Mouse (Mus musculus) frontal cortex, adult (tissue): ENCODE measurements at regions not wholly inside any gene's neighbourhood (a gene's known extent, or its start where the extent isn't known, plus 50 kb on each side); places are given as distances from the start of the nearest gene placed in this dataset.

Source experiments
- ATAC-seq: cut with Nextera tagmentation; 2 replicates; pipeline ENCODE4 v1.9.2; 2017; ENCODE audit warnings: mild to moderate bottlenecking, moderate library complexity, mixed read lengths; ENCODE audit not compliant: low TSS enrichment

DNA sequence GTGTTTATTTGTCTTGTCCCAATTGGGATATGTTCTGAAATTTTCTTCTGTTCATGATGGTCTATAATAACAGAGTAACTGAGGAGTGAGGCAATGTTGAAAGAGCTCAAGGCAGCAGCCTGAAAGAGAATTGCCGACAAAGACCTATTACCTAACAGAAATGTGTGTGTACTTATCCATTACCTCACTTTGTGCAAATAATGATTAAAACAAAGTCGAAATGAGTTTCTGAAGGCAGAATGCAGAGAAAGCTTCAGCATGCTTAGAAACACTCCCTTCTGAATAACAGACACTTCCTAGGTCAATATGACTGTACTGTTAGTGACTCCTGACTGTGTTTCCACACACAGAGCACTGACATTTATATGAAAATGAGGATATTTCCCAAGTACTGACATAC, 63.0 kb downstream of the Kbtbd8 start:
- ATAC-seq: no peak

DNA sequence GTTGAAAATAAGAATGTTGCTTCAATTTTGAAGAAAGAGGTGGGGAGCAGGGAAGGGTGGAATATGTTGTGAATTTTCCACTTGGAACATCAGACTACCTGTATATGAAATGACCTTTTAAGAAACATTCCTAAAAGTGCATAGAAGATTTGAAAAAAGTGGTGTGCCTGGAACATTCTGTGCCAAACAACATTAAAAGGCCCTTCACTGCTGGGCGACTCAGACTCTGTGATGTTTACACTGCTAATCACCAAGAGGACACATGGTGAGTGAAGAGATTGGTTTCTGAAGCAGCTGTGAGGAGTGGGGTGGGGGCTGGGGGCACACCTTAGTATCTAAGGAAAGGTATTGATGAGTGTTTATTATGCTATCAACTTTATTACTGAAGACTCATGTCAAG, 65.2 kb downstream of the Kbtbd8 start:
- no peak for ATAC-seq

DNA sequence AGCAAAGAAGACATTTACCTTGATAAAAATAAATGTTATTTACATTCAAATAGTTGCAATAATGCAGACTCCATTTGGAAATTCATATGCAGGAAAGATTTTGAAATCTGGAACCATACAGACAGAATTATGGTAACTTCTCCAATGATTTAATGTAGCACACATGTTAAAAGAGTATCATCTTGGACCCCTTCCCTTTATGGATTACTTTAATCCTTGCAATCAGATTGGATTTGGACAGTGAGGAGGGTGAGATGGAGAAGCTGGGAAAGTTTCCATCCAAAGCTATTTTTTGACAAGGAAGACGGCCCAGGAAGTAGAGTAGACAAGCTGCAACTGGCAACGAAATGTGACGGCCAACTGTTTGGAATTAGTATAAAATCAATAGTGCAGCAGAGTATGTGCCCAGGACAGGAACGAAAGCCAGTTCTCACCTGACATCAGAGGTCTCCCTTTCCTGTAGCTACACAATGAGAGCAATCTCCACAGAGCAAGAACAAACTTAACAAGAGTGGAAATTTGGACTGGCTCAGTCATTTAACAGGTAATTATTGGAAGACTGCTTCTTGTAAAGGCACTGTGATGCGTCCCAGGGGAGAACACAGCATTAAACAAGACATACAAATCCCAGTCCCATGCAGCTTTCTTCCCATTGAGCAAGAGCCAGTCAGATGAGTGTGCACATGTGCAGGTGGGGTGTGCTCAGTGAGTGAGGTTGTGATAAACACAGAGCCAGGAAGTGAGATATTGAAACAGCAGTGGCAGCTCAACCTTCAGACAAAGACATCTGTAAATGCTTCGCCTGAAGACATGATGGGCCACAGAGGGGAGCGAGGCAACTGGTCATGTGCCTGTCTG, 68.3 kb downstream of the Kbtbd8 start:
- no peak for ATAC-seq

DNA sequence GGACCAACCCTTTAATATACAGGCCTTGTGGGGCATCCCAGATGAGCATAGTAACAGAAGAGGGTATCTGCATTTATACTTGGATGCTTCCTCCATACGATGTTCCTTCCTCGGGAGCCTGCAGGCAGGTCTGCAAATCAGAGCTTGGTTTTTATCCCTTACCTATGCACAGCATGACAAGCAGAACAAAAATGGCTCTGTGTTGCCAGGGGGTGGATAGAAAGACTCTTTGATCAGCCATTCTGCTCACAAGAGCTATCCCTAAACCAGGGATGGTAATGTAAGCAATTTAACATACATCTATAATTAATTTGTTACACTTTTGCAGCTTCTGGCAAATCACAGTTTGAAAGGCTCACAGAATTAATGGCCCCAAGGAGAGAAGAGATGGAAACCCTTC, 79.6 kb downstream of the Kbtbd8 start:
- no peak for ATAC-seq

DNA sequence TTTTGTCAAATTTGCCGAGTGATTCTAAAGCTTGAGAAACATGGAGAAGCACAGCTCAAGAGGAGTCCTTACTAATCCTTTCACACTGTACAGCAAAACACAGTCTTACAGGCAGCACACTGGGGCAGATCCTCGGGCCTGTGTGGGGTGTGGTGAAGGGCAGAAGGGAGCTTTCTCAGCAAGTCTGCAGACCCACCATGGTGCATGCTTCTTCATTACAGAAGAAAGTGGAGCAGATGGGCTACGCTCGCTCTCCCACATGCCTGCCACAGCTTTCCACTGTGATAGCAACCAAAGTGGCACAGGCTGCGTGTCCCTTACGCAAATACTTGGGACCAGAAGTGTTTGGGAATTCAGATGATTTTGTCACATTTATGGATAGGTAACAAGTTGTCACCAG, 81.6 kb downstream of the Kbtbd8 start:
- ATAC-seq: peak; percentile 91

DNA sequence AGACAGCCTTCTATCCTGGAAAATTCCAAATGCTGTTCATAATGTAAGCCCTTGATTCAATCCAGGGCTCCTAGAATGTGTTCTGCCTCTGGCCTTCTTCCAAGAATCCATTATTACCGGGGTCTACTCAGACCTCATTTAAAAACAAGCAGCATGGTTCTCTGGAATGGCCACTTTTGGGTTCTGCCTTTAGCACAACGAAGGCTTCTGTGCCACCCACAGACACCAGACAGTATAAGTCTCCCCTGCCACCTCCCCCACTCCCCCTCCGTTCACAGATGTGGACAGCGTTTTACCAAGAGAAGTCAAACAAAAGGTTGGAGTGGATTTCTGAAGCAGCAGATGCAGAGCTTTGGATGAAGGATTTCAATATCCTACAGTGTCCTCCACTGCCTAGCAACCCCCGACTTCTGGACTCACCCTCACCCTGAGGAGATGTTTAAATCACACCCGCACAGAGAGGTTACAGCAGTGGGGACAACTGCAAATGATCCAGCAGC, 85.3 kb downstream of the Kbtbd8 start:
- peak; percentile 44; the same call in 1 of the 2 replicates for ATAC-seq

DNA sequence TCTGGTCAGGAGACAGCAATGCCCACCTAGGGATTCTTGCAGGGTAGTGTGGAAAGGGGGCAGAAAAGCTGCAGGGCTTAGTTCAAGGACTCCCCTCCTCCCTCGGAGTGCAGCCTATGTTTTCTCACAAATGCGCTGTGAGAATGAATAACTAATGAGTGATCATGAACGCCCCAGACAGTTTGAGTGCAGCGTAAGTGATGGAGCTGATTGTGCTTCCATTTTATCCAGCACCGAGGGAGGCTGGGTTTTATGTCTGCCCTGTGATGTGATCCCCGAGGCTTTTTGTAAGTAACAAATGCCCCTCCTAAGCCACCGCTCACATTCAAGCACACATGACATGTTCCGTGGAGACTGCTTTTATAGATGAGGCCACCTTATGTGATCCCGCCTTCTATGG, 85.9 kb downstream of the Kbtbd8 start:
- no peak for ATAC-seq

DNA sequence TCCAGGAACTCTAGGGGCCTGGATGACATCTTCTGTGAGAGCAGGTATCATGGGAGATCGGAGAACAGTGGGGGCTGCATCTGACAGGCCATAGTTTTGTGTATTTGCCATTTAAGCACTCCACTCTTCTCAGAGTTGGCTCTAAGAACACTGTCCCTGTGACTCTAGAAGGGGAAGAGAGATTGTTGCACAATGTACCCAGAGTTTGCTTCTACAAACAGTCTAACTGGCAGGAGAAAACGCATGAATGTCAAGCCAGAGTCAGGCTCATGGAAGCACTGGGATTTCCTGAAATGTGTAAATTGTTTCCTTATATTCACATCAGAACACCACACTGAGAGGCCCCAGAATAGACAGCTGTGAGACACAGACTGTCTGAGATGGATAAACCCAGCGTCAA, 87.2 kb downstream of the Kbtbd8 start:
- peak; percentile 13; the same call in 1 of the 2 replicates for ATAC-seq

DNA sequence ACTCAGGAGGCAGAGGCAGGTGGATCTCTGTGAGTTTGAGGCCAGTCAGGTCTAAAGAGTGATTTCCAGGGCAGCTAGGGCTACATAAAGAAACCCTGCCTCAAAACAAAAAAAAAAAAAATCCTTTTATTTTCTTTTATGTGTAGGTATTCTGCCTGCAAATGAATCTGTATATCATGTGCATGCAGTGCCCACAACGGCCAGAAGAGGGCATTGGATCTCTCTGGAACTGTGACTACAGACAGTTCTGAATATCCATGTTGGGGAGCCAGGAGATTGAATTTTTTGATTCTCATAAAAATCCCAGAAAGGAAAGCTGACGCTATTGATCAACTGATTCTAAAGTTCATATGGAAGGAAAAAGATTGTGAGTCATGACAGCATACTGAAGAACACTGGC, 90.0 kb downstream of the Kbtbd8 start:
- ATAC-seq: 0 out of 2 replicates have a peak, but pooled peaks have one; percentile 47

DNA sequence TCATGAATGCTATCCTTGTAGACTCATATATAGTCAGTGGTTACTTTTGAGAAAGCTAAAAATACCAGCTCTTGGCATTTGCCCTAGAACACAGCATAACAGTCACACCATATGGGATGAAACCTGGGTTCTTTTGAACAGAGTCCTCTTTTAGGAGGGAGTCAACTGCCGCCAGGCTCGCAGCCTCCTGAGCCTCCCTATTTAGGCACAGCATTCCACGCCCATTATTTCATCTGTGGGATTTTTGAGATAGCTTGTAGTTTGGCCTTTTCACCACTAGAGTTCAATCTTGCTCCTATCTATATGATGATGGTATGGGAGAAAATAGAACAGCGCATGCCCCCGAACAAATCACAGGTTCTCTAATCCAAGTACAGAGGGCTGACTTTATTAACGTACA, 100.4 kb downstream of the Kbtbd8 start:
- peak; percentile 95 for ATAC-seq

DNA sequence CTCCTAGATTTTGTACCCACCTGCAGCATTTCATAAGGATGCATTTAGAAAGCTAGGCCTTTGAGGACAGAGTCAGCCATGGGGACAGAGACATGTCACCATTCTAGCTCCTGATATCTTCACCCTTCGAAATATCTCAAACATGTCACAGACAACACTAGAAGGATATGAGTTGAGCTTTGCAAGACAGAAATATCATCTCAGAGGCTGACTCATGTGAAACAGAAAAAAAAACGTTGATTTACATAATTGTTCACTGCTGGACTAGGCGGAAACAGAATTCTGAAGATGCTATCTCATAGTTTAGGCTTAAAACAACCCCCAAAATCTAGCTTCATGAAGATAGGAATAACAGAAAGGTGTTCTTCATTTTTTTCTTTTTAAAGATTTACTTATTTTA, 101.8 kb downstream of the Kbtbd8 start:
- ATAC-seq: peak; percentile 55

DNA sequence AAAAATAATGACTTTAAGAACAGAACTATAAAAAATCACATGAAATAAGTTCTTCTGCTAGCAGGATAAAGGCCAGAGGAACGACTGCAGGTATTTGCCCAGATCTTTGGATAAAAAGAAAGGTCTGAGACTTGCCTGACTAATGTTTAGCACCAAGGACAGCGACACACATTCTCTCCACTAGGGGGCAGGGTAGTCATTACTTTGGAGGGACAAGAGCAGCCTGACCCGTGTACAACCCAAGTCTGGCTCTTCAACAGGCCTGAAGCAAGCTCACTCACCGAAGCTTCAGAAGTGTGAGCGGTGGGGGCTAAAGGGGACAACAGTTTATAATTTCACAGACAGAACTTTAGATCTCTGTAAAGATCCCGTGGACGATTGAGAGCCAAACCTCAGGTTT, 98.4 kb upstream of the Gm10234 start:
- ATAC-seq: peak; percentile 85

DNA sequence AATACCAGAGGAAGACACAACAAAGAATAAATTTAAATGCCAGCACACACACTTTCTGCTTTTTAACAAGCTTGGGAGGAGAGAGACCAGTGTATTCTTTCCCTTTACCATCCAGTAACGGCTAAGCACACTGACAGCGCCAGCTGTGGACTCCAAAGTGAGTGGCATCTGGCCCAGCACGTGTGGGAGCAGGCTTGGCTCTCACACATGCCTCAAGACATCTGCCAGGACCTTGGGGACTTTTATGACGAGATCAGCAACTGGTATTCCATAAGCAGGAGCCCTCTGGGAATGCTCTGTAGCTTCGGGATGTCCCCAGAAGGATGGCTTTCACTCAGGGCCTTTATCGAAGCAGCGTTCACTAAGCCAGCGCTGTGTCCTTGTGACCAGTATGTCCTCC, 92.0 kb upstream of the Gm10234 start:
- ATAC-seq: no peak

DNA sequence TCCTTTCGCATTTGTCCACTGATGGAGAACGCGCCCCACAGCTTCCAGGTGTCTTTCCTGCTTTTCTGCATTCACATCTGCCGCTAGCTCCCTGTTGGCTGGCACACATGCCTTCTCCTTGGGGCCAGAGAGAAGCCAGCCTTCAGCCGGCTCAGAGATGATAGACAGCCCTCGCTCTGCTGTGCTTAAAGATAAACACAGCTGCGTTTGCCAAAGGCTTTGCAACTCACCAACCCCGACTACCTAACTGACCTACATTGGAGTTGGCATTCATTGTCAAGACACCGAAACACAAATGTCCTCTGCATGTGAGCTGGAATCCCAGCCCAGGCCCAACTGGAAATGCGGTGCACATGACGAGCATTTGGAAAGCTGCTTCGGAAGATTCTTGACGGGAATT, 87.2 kb upstream of the Gm10234 start:
- peak; percentile 57; the same call in 1 of the 2 replicates for ATAC-seq

DNA sequence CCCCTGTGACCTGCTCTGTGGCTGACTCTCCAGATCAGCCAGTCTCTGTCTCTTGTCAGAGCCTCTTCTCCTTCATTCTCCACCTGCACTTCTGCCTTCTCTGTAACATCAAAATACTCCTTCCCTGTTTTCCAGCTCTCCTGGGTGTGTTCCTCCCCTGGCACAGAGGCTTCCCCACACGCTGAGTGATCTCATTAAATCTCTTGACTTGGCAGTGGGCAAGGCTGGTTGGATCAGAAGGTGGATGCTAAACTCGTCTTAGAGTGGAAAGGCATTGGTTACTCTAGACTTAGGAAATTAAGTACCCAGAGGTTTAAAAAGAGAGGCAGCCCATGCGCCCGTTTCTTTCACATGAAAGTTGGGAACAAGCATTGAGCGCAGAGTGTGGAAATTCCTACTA, 78.3 kb upstream of the Gm10234 start:
- peak; percentile 95 for ATAC-seq

DNA sequence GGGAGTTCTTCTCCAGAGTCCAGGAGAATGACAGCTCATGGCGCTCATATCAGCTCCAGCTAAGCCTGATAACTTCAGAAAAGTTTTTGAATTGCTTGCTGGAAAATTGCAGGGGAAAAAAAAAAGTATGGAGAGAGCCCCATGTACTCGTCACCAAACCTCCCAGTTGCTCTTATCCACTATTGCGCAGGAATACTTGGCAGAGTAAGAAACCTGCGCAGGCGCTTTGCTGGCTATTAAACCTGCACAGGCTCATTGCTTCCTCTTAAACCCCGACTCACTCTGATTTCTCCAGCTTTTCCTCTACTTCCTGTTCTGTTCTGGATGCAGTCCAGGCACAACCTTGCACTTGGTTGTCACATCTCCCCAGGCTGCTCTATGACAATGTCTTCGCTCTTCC, 77.0 kb upstream of the Gm10234 start:
- no peak for ATAC-seq

DNA sequence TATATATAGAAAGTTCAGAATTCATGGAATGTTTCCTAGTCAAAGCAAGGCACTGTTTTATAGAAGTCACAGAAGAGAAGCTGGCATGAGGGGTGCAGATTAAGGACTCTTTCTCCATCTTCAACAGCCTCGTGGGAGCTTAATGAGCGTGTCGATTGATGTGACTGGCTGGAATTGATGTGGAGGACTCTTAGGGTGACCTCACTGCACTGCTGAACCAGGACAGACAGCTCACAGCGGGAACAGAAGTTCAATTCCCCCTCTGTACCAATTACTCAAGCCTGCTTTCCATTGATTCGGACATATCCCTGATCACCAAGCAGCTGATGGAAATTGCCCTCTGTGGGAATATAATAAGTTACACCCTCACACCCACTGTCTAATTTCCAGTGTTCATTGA, 65.6 kb upstream of the Gm10234 start:
- no peak for ATAC-seq

DNA sequence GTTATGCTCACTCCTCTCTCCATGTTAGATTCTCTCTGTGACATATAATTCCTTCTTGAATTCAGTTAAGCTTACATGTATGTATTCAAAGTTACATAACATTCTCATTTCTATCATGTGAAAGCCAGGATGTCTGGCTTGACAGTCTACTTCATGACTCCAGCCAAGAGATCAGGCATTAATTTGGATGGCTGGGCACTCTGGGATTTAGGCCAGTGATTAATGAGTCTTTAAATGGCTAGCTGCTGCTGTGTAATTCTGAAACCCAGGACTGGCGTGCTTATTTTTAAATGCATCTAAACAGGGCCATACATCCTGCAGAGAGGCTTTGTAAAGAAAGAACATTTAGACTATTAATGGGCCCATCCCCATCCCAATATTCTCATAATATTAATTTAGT, 60.9 kb upstream of the Gm10234 start:
- no peak for ATAC-seq

DNA sequence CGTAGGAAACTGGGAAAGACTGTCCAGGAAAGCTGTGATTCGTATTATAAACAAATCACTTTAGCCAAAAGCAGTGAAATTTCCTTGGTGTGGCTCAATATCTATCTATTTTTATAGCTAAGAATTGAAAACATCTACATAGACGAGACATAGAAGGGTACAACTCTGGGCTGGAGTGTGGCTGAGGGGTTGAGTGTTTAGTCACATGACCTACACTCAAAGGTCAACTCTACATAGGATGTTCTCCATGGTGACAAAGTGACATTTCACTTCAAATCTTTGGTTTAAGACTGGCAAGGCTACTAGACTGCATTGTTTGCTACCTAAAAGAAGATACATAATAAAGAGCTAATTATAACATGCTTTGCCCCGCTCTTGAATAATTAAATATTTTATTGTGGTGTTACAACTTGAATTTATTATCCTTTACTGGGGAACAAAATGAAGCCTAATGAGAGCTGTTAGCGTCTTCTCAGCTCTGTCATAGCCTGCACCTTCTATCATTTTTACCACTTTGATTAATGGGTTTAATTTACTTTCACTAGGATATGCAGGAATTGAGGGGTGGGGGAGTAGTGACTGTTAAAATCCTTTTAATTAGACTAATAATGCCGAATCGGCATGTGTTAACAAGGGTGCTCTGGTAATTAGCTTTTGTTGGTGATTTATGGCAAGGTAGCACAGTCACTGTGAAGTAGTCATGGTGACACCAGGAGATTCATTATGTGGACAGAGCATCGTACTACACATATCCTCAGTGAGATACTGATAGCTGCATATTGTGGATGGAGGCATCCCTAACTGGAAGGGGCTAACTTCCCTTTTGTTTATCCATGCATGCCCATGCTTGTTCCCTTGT, 57.7 kb upstream of the Gm10234 start:
- no peak for ATAC-seq

DNA sequence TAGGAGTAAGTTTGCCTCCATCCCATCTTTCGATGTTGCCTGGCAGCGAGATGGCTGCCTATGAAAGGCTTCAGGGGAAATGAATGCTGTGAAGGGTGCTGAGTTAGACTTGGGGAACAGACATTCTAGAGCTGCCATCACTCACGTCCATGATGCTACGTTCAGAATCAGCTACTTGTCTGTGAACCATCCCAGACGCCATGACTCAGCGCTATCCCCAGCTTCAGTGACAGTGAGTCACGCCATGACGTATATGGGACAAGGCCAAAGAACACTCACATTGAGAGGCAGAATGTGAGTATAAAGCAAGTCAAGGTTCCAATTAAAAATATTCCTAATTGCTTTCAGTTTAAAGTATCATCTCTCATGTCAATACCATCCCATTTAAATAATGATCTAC, 52.4 kb upstream of the Gm10234 start:
- peak; percentile 83 for ATAC-seq
